Mouse (Mus musculus) lung, postnatal 0 days (tissue): ENCODE measurements around the gene Tmem54. TPM values are rescaled to one million over a fixed set of nuclear protein-coding genes. Genes with fewer than 3 reads are reported as not detected.

Source experiments
- ATAC-seq: fragments of 200-750 bp; cut with Nextera tagmentation; 2 replicates; pipeline ENCODE4 v1.8.0; 2017; ENCODE audit warnings: moderate library complexity
- DNase-seq: peaks from one replicate; pipeline ENCODE4 v3.0.0-alpha.2; 2016; ENCODE audit warnings: low spot score
- H3K27ac ChIP-seq: fragments of 300-500 bp; sonication (generic); 2 replicates; pipeline ENCODE4 v1.5.1; 2014; ENCODE audit warnings: antibody characterized with exemption, mild to moderate bottlenecking, low read length, mixed read lengths
- H3K27me3 ChIP-seq: fragments of 300-500 bp; sonication (generic); replicated peaks from 2 replicates; pipeline ENCODE4 v1.6.1; 2014; ENCODE audit warnings: low read length, mixed read lengths; ENCODE audit not compliant: insufficient read depth
- H3K36me3 ChIP-seq: fragments of 300-500 bp; sonication (generic); 2 replicates; pipeline ENCODE4 v1.6.1; 2014; ENCODE audit warnings: low read length, mixed read lengths; ENCODE audit not compliant: insufficient read depth
- H3K4me1 ChIP-seq: fragments of 300-500 bp; sonication (generic); 2 replicates; pipeline ENCODE4 v1.6.1; 2014; ENCODE audit warnings: antibody characterized with exemption, low read depth, low read length, mixed read lengths; ENCODE audit not compliant: insufficient read depth
- H3K4me2 ChIP-seq: fragments of 300-500 bp; sonication (generic); replicated peaks from 2 replicates; pipeline ENCODE4 v1.6.1; 2014; ENCODE audit warnings: low read depth, mild to moderate bottlenecking, low read length, moderate library complexity, mixed read lengths
- H3K4me3 ChIP-seq: fragments of 300-500 bp; sonication (generic); 2 replicates; pipeline ENCODE4 v1.5.1; 2014; ENCODE audit warnings: low read depth, low read length
- H3K9ac ChIP-seq: fragments of 300-500 bp; sonication (generic); replicated peaks from 2 replicates; pipeline ENCODE4 v1.6.1; 2014; ENCODE audit warnings: low read depth, mild to moderate bottlenecking
- H3K9me3 ChIP-seq: fragments of 300-500 bp; sonication (generic); 2 replicates; pipeline ENCODE4 v1.6.1; 2016; ENCODE audit warnings: low read length, mixed read lengths
- CTCF ChIP-seq: IDR thresholded peaks from 2 replicates; pipeline ENCODE4 v1.5.1; 2016; ENCODE audit warnings: antibody characterized with exemption, mild to moderate bottlenecking
- EP300 ChIP-seq: IDR thresholded peaks from 2 replicates; pipeline ENCODE4 v1.6.1; 2016; ENCODE audit warnings: antibody characterized with exemption, mild to moderate bottlenecking, control low read depth
- WGBS: fragments of 180-500 bp; shearing (Covaris S2); extraction: QIAGEN DNeasy Blood & Tissue Kit; methylation state at CpG from one replicate; pipeline ENCODE4 v1.1.7; 2014; 5-methylcytosine and 5-hydroxymethylcytosine counted together
- polyA plus RNA-seq: library from polyadenylated mRNA; unstranded; fragments of >200 nt; fragmentation: Nextera tagmentation; extraction: Ambion mirVana; gene quantifications from 2 replicates; pipeline ENCODE4 v1.2.1, GENCODE M21; 2015

Gene Tmem54
- polyA plus RNA-seq, 1 experiment from 2014 or later, result 2.4 TPM

GRCm38 (mm10) chr4:129151276-129151811, 46.0 kb downstream of the Tmem54 start:
- WGBS, result 72% methylated on average over 4 of the region's 4 CpGs
- ATAC-seq (no peak), DNase-seq (no peak)
- TF ChIP-seq CTCF (no peak), EP300 (no peak)
- Histone ChIP-seq H3K9ac (no peak overlapping the region), H3K9me3 (no peaks in the 10 kb centered on the region), H3K4me3 (no peak overlapping the region), H3K4me2 (no peak overlapping the region), H3K4me1 (no peaks in the 10 kb centered on the region), H3K27me3 (no peaks in the 10 kb centered on the region), H3K36me3 (peaks cover 7% of the 10 kb centered on the region; the same call in 1 of the 2 replicates), H3K27ac (no peak overlapping the region)

- Histone ChIP-seq H3K9me3 (no peaks in the 10 kb centered on the region), H3K27me3 (no peaks in the 10 kb centered on the region), H3K27ac (no peak overlapping the region), H3K4me2 (no peak overlapping the region), H3K4me3 (no peak overlapping the region), H3K4me1 (no peaks in the 10 kb centered on the region), H3K9ac (no peak overlapping the region), H3K36me3 (peaks cover under 1% of the 10 kb centered on the region; the same call in 1 of the 2 replicates)
- TF ChIP-seq EP300 (no peak), CTCF (no peak)
- ATAC-seq (no peak), DNase-seq (no peak)
- WGBS, result 48% methylated on average over 5 of the region's 5 CpGs
Observed at GRCm38 (mm10) chr4:129157541-129157940, 52.2 kb downstream of the Tmem54 start.

GRCm38 (mm10) chr4:129158549-129158948, 53.2 kb downstream of the Tmem54 start:
- Histone ChIP-seq H3K4me3 (no peak overlapping the region), H3K27me3 (no peaks in the 10 kb centered on the region), H3K27ac (no peak overlapping the region), H3K4me2 (no peak overlapping the region), H3K36me3 (no peaks in the 10 kb centered on the region), H3K9me3 (no peaks in the 10 kb centered on the region), H3K4me1 (no peaks in the 10 kb centered on the region), H3K9ac (no peak overlapping the region)
- ATAC-seq, result no peak
- no peak for TF ChIP-seq EP300
- no peak for TF ChIP-seq CTCF
- no peak for DNase-seq
- 49% methylated on average over 3 of the region's 3 CpGs for WGBS

- ATAC-seq, result no peak
- H3K4me1 ChIP-seq, result no peaks in the 10 kb centered on the region
- no peak overlapping the region for H3K4me3 ChIP-seq
- 90% methylated on average over 1 of the region's 1 CpGs for WGBS
- no peak overlapping the region for H3K27ac ChIP-seq
- H3K36me3 ChIP-seq, result no peaks in the 10 kb centered on the region
- TF ChIP-seq CTCF, result no peak
- no peak for TF ChIP-seq EP300
- no peak overlapping the region for H3K9ac ChIP-seq
- no peaks in the 10 kb centered on the region for H3K27me3 ChIP-seq
- no peaks in the 10 kb centered on the region for H3K9me3 ChIP-seq
- DNase-seq, result no peak
- no peak overlapping the region for H3K4me2 ChIP-seq
Observed at GRCm38 (mm10) chr4:129161076-129161475, 55.7 kb downstream of the Tmem54 start.

Other genes with a start within 250 kb of the Tmem54 start
- 2.5 and 3.3 TPM in 2 replicates for gene Trim62, start 222.0 kb upstream of the Tmem54 start, polyA plus RNA-seq
- gene Azin2, start 143.1 kb upstream of the Tmem54 start, polyA plus RNA-seq, result 39.0 and 42.2 TPM in 2 replicates
- gene Ak2, start 113.6 kb upstream of the Tmem54 start, polyA plus RNA-seq, result 85.7 and 89.7 TPM in 2 replicates
- 10.9 and 11.7 TPM in 2 replicates for gene Rnf19b, start 47.3 kb upstream of the Tmem54 start, polyA plus RNA-seq
- 0.51 and 1.1 TPM in 2 replicates for gene Hpca, start 16.5 kb downstream of the Tmem54 start, polyA plus RNA-seq
- gene Fndc5, start 31.5 kb downstream of the Tmem54 start, polyA plus RNA-seq, result 7.6 and 9.7 TPM in 2 replicates
- gene S100pbp, start 84.2 kb downstream of the Tmem54 start, polyA plus RNA-seq, result 7.3 and 7.5 TPM in 2 replicates
- gene Yars, start 84.2 kb downstream of the Tmem54 start, polyA plus RNA-seq, result 26.4 and 27.1 TPM in 2 replicates
- gene C77080, start 155.9 kb downstream of the Tmem54 start, polyA plus RNA-seq, result 6.7 and 7.9 TPM in 2 replicates
- 0.80 and 0.98 TPM in 2 replicates for gene Sync, start 182.1 kb downstream of the Tmem54 start, polyA plus RNA-seq
- 159 and 182 TPM in 2 replicates for gene Rbbp4, start 229.8 kb downstream of the Tmem54 start, polyA plus RNA-seq
- gene Zbtb8os, start 230.1 kb downstream of the Tmem54 start, polyA plus RNA-seq, result 32.3 and 36.5 TPM in 2 replicates